Mouse (Mus musculus) small intestine, adult 2 months (tissue): ENCODE data around the gene Magi1.

ENCODE experiments used
- CTCF ChIP-seq: fragments of 200-500 bp; IDR thresholded peaks from 2 replicates; pipeline ENCODE4 v1.5.1; 2012; ENCODE audit warnings: low read depth, mild to moderate bottlenecking, control low read depth, inconsistent platforms, low read length, moderate library complexity, mixed read lengths; ENCODE audit not compliant: insufficient replicate concordance, insufficient read length; ENCODE audit errors: extremely low read depth
- POLR2A ChIP-seq: fragments of 200-500 bp; IDR thresholded peaks from 2 replicates; pipeline ENCODE4 v1.6.1; 2012; ENCODE audit warnings: low read depth, mild to moderate bottlenecking, control low read depth, inconsistent platforms, low read length, moderate library complexity

- no peak for TF ChIP-seq POLR2A
- TF ChIP-seq CTCF, result no peak
These were observed 622.6 kb downstream of the Magi1 start for GRCm38 (mm10) chr6:93661139-93661538.
